20 mouse cellular contexts compared by ENCODE assay signal in genomic region chr17:30122278-30122677, GRCm38 (mm10).
DNase-seq lines count a peak whose midpoint lies in the region; ATAC-seq lines count a peak whose summit lies in the region.
"Had no signal": no experiment of that assay in that cellular context is flagged by ENCODE, and none has a peak within 500 bp of the region (broad histone marks: within the 10 kb centered on the region; RNA-seq: fewer than 3 reads in every experiment).

No protein-coding gene starts in this region.

- peak; percentile 34 for DNase-seq in c-Kit-positive CD71-positive TER-119-negative erythroid progenitor cells, embryonic 14.5 days (ENCODE audit: low read depth)
- no peak for DNase-seq in kidney, postnatal 4 days
- DNase-seq: adrenal gland, adult 2 months; adrenal gland, postnatal 25 days; cerebellum, adult 11 months; cerebellum, adult 9-11 months; gastrocnemius, postnatal 36 days; heart, adult 18-20 months had no signal

- no peaks in the 10 kb centered on the region for H3K9me3 ChIP-seq in liver, embryonic 16.5 days (replicated peaks; ENCODE audit: control insufficient read depth, low read length)
- H3K9me3 ChIP-seq in heart, embryonic 12.5 days (replicated peaks): no peaks in the 10 kb centered on the region
- no peaks in the 10 kb centered on the region for H3K9me3 ChIP-seq in hindbrain, embryonic 12.5 days (replicated peaks)
- H3K9me3 ChIP-seq: embryonic facial prominence, embryonic 10.5 days; forebrain, embryonic 15.5 days; heart, embryonic 10.5 days; heart, embryonic 15.5 days; intestine, embryonic 15.5 days had no signal

- no peak overlapping the region for H3K4me3 ChIP-seq in liver, embryonic 16.5 days (ENCODE audit: low read depth, low read length)
- H3K4me3 ChIP-seq in heart, embryonic 12.5 days: no peak overlapping the region
- H3K4me3 ChIP-seq in hindbrain, embryonic 12.5 days: no peak overlapping the region
- H3K4me3 ChIP-seq: embryonic facial prominence, embryonic 10.5 days; erythroblast, embryonic 14.5 days; forebrain, embryonic 15.5 days; heart, embryonic 10.5 days; heart, embryonic 15.5 days; intestine, embryonic 15.5 days had no signal

- H3K36me3 ChIP-seq in liver, embryonic 16.5 days (ENCODE audit: control insufficient read depth, insufficient read depth): no peaks in the 10 kb centered on the region
- H3K36me3 ChIP-seq in heart, embryonic 12.5 days: peaks cover 3% of the 10 kb centered on the region; the same call in 1 of the 2 replicates
- H3K36me3 ChIP-seq in hindbrain, embryonic 12.5 days: no peaks in the 10 kb centered on the region
- H3K36me3 ChIP-seq: forebrain, embryonic 15.5 days; heart, embryonic 10.5 days; heart, embryonic 15.5 days; intestine, embryonic 15.5 days had no signal

- H3K27me3 ChIP-seq in liver, embryonic 16.5 days (ENCODE audit: control insufficient read depth, insufficient read depth, low read depth, low read length): no peaks in the 10 kb centered on the region
- H3K27me3 ChIP-seq in heart, embryonic 12.5 days (replicated peaks): no peaks in the 10 kb centered on the region
- no peaks in the 10 kb centered on the region for H3K27me3 ChIP-seq in hindbrain, embryonic 12.5 days
- H3K27me3 ChIP-seq: CH12.LX; forebrain, embryonic 15.5 days; heart, embryonic 15.5 days; intestine, embryonic 15.5 days had no signal

- ATAC-seq in erythroid progenitor cell, adult 5-6 weeks (replicated peaks; ENCODE audit: low FRiP score, poor library complexity, severe bottlenecking): peak; percentile 67; the same call in 1 of the 2 replicates
- 0 out of 2 replicates have a peak, but pooled peaks have one; percentile 47 for ATAC-seq in liver, embryonic 16.5 days (ENCODE audit: low read depth)
- ATAC-seq in heart, embryonic 12.5 days (ENCODE audit: insufficient number of reproducible peaks, low FRiP score): no peak
- no peak for ATAC-seq in hindbrain, embryonic 12.5 days (ENCODE audit: low FRiP score)
- ATAC-seq: forebrain, embryonic 15.5 days; hindbrain, embryonic 16.5 days; intestine, embryonic 15.5 days had no signal

- H3K4me1 ChIP-seq in liver, embryonic 16.5 days (ENCODE audit: control insufficient read depth, low read depth, low read length): peaks cover 6% of the 10 kb centered on the region
- H3K4me1 ChIP-seq in heart, embryonic 12.5 days (replicated peaks): peaks cover 19% of the 10 kb centered on the region
- H3K4me1 ChIP-seq in hindbrain, embryonic 12.5 days: peaks cover 10% of the 10 kb centered on the region; the same call in 1 of the 2 replicates
- H3K4me1 ChIP-seq: embryonic facial prominence, embryonic 10.5 days; intestine, embryonic 15.5 days had no signal

- WGBS in liver, embryonic 16.5 days (ENCODE audit: insufficient replicate concordance): 48% methylated on average over 3 of the region's 3 CpGs
- whole genome bisulfite sequencing in heart, embryonic 12.5 days: 77% methylated on average over 3 of the region's 3 CpGs
- 97% methylated on average over 3 of the region's 3 CpGs for WGBS in hindbrain, embryonic 12.5 days

- no peak overlapping the region for H3K4me2 ChIP-seq in liver, embryonic 16.5 days (ENCODE audit: low read depth, low read length)
- no peak overlapping the region for H3K4me2 ChIP-seq in heart, embryonic 12.5 days
- H3K4me2 ChIP-seq in hindbrain, embryonic 12.5 days (replicated peaks): no peak overlapping the region
- H3K4me2 ChIP-seq: forebrain, embryonic 15.5 days; heart, embryonic 15.5 days; intestine, embryonic 15.5 days had no signal

- no peak overlapping the region for H3K27ac ChIP-seq in liver, embryonic 16.5 days (ENCODE audit: low read length)
- H3K27ac ChIP-seq in heart, embryonic 12.5 days (ENCODE audit: poor library complexity, severe bottlenecking): no peak overlapping the region
- no peak overlapping the region for H3K27ac ChIP-seq in hindbrain, embryonic 12.5 days
- H3K27ac ChIP-seq: embryonic facial prominence, embryonic 10.5 days; forebrain, embryonic 15.5 days; heart, embryonic 10.5 days; heart, embryonic 15.5 days; intestine, embryonic 15.5 days had no signal

- no peak overlapping the region for H3K9ac ChIP-seq in liver, embryonic 16.5 days (ENCODE audit: low read depth, low read length)
- H3K9ac ChIP-seq in heart, embryonic 12.5 days: no peak overlapping the region
- H3K9ac ChIP-seq in hindbrain, embryonic 12.5 days: no peak overlapping the region
- H3K9ac ChIP-seq: forebrain, embryonic 15.5 days; heart, embryonic 15.5 days; intestine, embryonic 15.5 days had no signal

Comparison
In these comparisons a context has a peak if more than half of its experiments do, and no peak if none do; other contexts are left out.
1. ATAC-seq: peak in erythroid progenitor cell, adult 5-6 weeks (single experiment) and liver, embryonic 16.5 days (single experiment); none in heart, embryonic 12.5 days (single experiment) and hindbrain, embryonic 12.5 days (single experiment).